Mouse (Mus musculus) B cell, adult 2 months (primary cell): ENCODE measurements around the gene Rgma.
A peak's percentile ranks its signal among the peaks of the same experiment; 100 is the strongest.

Experiments used
- DNase-seq, 2 experiments: peaks; one replicate each; pipeline ENCODE4 v3.0.0; 2022

Rgma gene

GRCm38 (mm10) chr7:73403538-73403937 is 28.2 kb downstream of the Rgma start:
- DNase-seq = no peak

DNA sequence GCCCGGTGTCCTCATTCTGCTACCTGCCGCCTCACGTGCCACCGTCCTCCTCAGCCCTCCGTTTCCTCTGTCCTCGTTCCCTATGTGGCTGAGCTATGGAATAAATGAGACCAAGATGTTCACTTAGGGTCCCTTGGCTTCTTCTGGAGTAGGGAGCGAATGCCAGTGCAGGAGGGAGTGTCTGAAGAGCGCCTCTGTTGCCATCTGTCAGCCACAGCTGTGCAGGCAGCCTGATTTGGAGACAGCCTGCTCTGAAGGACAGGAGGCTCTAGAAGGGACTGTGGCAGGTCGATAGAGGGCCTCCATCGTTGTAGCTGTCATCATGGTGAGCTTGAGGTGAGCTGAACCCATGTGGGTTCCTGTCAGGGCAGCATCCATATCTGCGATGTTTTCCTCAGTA is 30.2 kb downstream of the Rgma start:
- no peak for DNase-seq

GRCm38 (mm10) chr7:73411523-73411922 is 36.2 kb downstream of the Rgma start:
- no peak for DNase-seq

DNA sequence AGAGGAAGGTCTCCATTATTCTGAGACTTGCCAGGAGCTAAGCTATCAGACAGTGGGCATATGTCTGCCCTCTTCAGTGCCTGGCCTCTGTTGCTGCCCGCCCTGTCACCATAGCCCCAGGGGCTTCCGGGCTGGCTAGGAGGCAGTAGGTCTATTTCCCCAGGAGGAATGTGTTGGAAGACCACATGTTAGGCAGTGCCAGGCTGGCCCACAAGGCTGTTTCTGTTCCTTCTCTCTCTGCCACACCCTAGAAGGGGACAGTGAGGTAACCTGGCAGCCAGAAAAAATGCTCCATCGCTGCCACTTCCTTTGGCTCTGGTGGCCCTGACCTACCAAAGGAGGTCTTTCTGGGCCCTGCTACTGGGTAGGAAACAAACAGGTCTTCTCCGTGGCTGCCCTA is 36.7 kb downstream of the Rgma start:
- DNase-seq = no peak

DNA sequence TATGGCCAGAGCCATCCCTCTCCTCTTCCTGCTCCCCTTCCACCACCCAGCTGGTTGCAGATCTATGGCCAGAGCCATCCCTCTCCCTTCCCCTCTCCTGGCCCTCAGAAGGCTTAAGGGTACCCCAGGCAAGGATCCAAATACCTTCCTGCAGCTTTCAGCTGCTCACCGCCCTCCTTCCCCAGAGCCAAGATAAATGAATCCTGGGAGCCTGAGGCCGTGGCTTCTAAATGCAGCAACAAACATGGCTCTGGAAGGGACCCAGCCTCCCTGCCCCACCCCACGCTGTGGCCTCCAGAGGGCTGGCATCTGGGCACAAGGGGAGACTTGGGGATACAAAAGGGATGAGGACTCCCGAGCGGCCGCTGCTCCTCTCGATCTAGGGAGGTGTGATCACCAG is 37.1 kb downstream of the Rgma start:
- no peak for DNase-seq

GRCm38 (mm10) chr7:73414192-73414591 is 38.9 kb downstream of the Rgma start:
- no peak for DNase-seq

GRCm38 (mm10) chr7:73419375-73419774 is 44.1 kb downstream of the Rgma start:
- DNase-seq = no peak

GRCm38 (mm10) chr7:73420827-73421226 is 45.5 kb downstream of the Rgma start:
- no peak for DNase-seq

GRCm38 (mm10) chr7:73421278-73422015 is 46.1 kb downstream of the Rgma start:
- DNase-seq = no peak

- peak; percentile 71 to 72 for DNase-seq
Measured at GRCm38 (mm10) chr7:73422223-73423113, 47.2 kb downstream of the Rgma start.

- no peak for DNase-seq
Measured at GRCm38 (mm10) chr7:73423236-73423635, 47.9 kb downstream of the Rgma start.

- DNase-seq = no peak
Measured at GRCm38 (mm10) chr7:73424243-73424642, 48.9 kb downstream of the Rgma start.

DNA sequence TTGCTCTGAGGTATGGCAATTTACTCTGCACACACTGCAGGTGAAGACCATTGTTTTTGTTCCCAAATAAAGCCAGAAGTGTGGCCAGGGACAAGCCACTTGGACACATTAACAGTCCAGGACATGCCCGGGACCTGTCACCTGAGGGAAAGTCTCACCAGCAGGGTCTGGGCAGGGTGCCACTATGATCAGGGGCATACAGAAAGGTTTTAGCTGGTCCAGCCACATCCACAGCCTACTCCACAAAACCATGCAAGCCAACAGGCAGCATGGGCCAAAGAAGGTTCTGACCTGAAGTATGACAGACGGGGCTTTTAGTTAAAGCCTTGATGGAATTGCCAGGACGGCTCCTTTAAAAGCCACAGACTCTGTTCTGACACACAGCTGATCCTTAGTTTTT is 49.4 kb downstream of the Rgma start:
- DNase-seq = no peak

GRCm38 (mm10) chr7:73425451-73425850 is 50.1 kb downstream of the Rgma start:
- no peak for DNase-seq

DNA sequence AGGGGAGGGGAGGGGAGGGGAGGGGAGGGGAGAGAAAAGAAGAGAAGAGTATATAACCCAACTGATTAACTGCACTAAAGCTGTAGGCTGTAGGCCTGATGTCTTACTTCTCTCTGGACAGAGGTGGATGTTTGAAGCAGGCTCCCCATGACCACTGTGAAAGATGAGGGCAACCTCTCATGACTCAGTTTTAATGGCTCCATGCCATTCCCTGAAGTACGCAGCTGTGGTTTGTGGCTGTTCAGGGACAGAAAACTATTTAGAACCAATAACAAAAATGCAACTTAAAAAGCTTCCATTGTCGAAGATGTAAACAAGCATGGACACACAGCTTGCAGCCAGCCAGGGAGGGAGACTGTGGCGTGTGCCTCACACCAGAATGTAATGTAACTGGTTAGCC is 50.9 kb downstream of the Rgma start:
- no peak for DNase-seq

GRCm38 (mm10) chr7:73426752-73427386 is 51.6 kb downstream of the Rgma start:
- no peak for DNase-seq

- no peak for DNase-seq
Measured at GRCm38 (mm10) chr7:73427794-73428193, 52.5 kb downstream of the Rgma start.

- no peak for DNase-seq
Measured at GRCm38 (mm10) chr7:73428525-73428924, 53.2 kb downstream of the Rgma start.

- no peak for DNase-seq
Measured at GRCm38 (mm10) chr7:73433637-73434335, 58.5 kb downstream of the Rgma start.

GRCm38 (mm10) chr7:73434336-73434677 is 59.0 kb downstream of the Rgma start:
- DNase-seq = no peak

DNA sequence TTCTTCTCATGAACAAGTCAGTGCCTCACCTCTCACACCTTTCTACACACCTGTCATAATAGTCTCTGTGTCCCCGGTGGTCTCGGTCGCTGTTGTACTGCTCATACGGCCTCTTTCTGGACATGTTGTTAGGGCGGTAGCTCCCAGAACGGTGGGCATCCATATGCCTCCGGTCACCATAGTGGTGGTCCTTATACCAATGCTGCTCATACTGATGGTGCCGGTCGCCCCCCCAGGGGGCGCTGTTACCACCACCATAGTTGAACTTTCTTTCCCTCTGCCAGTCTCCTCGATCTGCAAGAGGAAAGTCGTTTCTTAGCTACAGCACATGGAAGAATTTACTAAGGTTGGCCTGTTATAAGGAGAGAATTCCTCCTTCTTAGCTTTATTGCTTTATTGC is 60.4 kb downstream of the Rgma start:
- DNase-seq = peak; percentile 53 to 55

DNA sequence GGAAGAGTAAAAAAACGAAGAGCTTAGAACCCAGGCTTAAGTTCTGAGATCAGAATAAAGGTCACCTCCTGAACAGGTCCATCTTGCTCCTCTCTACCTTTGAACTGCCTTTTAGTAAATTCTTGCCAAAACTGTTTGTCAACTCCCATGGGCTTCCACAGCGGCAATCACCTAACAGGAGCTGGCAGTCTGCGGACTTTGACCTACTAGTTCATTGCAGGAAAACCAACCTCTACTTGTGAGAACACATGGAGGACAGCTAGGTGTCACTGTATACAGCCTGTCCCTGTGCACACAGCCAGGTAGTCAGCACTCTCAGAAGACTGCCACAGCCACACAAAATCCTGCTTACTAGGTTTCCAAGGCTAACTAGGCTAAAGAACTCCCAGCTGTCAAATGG is 66.5 kb downstream of the Rgma start:
- DNase-seq = no peak

GRCm38 (mm10) chr7:73442246-73442645 is 66.9 kb downstream of the Rgma start:
- DNase-seq = no peak
